Mouse (Mus musculus): ENCODE measurements around the gene Gm11042.

The Gm11042 gene

GRCm38 (mm10) chr12:74316344-74316973 lies at the start of gene Gm11042:
Gene Gm11042, minus strand, starts transcription at chr12:74316394.
- ChIA-PET POLR2A (interaction anchor here in 3 of 4 experiments (0.6 to 1.2 kb wide), 11 partner anchors 9 to 1419 kb away, joined by 3 to 4 read pairs (median 3); partner anchors contain the start of genes Ppp2r5e (in 1 of the 3) and Sgpp1 (in 1 of the 3)), CTCF (interaction anchor here (0.5 to 1.9 kb wide), 26 partner anchors 17 to 1225 kb away, joined by 3 to 8 read pairs (median 3); no protein-coding TSS in a partner anchor)

DNA sequence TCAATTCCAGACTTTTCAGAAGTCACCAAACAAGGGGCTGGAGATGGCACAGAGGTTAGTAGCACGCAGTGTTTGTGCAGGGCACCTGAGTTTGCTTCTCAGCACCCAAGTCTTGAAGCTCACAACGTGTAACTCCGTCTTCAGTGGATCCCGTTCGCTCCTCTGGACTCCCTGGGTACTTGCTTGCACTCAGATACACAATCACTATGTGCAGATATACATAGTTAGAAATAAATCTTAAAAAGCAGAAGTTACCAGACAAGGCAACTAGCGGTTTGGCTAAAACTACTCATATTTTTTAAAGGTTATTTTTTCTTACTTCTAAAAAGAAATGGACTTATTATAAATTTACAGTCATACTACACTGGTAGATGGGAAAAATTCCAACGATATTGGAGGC lies 48.3 kb upstream of the Gm11042 start:
- POLR2A ChIA-PET: no interaction called here
- CTCF ChIA-PET: no interaction called here

- ChIA-PET CTCF (no interaction called here), POLR2A (no interaction called here)
Measured at GRCm38 (mm10) chr12:74363076-74363475, 46.9 kb upstream of the Gm11042 start.

GRCm38 (mm10) chr12:74362453-74362852 lies 46.3 kb upstream of the Gm11042 start:
- POLR2A ChIA-PET: interaction anchor here in 1 of 4 experiments (0.5 kb wide), 1 partner anchor 1219 kb away, joined by 4 read pairs; no protein-coding TSS in a partner anchor
- CTCF ChIA-PET: no interaction called here

GRCm38 (mm10) chr12:74359791-74360190 lies 43.6 kb upstream of the Gm11042 start:
- ChIA-PET CTCF (no interaction called here), POLR2A (no interaction called here)

DNA sequence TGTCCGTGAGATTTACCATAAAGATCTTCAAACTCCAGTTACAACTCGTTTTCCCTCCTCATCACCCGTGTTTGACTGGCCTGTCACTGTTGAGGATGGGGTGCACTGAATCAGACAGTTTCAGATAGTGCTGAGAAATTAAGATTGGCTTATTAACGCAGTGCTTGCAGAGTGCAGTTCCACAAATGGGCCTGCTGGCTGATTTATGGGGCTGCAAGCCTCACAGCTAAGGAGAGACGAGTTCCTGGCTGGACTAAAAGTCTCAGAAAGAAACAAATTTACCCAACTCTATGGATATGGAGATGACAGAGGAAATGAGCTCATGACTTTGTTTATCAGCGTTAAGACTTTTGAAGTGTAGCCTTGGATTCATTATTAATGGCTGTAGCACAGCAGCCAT lies 41.6 kb upstream of the Gm11042 start:
- POLR2A ChIA-PET: interaction anchor here in 1 of 4 experiments (0.6 kb wide), 1 partner anchor 1730 kb away, joined by 6 read pairs; no protein-coding TSS in a partner anchor

GRCm38 (mm10) chr12:74342720-74343119 lies 26.5 kb upstream of the Gm11042 start:
- CTCF ChIA-PET: interaction anchor here in 1 of 4 experiments (0.6 kb wide), 1 partner anchor 10 kb away, joined by 3 read pairs; no protein-coding TSS in a partner anchor
- POLR2A ChIA-PET: no interaction called here

More for the DNA sequence above, 41.6 kb upstream of the Gm11042 start:
- CTCF ChIA-PET: interaction anchor here in 1 of 4 experiments (1.2 kb wide), 1 partner anchor 25 kb away, joined by 3 read pairs; no protein-coding TSS in a partner anchor

GRCm38 (mm10) chr12:74340070-74340469 lies 23.9 kb upstream of the Gm11042 start:
- ChIA-PET POLR2A (interaction anchor here in 1 of 4 experiments (0.5 to 0.7 kb wide), 2 partner anchors 23 to 1130 kb away, joined by 3 read pairs; partner anchors contain the start of gene Gm11042), CTCF (no interaction called here)

DNA sequence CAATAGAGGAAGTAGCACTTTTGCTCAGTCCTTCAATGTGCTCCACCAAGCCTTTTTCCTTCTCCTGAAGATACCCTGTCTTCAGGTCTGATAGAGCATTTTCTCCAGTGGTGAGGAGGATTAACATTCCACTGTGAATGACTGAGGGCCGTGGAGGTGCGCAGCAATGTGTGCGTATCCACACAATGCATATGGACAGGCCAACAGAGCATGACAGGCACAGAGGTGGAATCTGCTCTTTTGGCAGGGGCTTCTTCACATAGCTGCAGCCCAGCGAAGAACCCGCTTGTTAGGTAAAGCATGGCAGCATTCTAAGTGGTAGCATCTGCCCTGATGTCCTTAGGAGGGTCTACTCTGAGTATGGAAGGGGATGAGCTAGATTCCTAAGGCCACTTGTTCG lies 17.5 kb upstream of the Gm11042 start:
- CTCF ChIA-PET: interaction anchor here in 2 of 4 experiments (1.2 to 1.6 kb wide), 2 partner anchors 17 kb away, joined by 4 to 7 read pairs; partner anchors contain the start of gene Gm11042 (in 1 of the 2)
- POLR2A ChIA-PET: interaction anchor here in 1 of 4 experiments (0.8 kb wide), 1 partner anchor 10 kb away, joined by 3 read pairs; no protein-coding TSS in a partner anchor

- POLR2A ChIA-PET: interaction anchor here in 1 of 4 experiments (0.8 kb wide), 1 partner anchor 9 kb away, joined by 3 read pairs; no protein-coding TSS in a partner anchor
Measured at GRCm38 (mm10) chr12:74333016-74333415, 16.8 kb upstream of the Gm11042 start.

DNA sequence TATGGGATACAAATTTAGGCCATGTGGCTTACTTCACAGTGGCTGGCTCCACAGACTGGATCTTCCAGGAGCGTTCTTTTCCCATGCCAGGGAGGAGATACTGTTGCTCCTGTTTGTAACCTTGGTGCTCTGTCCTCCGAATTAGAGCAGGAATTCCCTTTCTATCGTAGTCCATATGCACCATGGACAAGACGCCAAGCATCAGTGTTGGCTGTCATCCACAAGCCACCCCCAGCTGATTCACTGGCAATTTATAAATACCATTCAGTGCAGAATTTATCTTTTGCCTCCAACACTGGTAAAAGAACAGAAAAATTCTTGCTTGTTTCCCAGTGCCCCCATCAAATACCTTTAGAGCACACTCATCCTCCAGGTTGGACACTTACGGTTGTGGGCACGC lies 13.6 kb upstream of the Gm11042 start:
- ChIA-PET CTCF (no interaction called here), POLR2A (interaction anchor here in 1 of 4 experiments (1.2 kb wide), 1 partner anchor 9 kb away, joined by 3 read pairs; no protein-coding TSS in a partner anchor)

More at GRCm38 (mm10) chr12:74333016-74333415, 16.8 kb upstream of the Gm11042 start:
- CTCF ChIA-PET: interaction anchor here in 3 of 4 experiments (0.6 to 1.6 kb wide), 10 partner anchors 9 to 1056 kb away, joined by 3 to 7 read pairs (median 4); partner anchors contain the start of genes Gm11042 (in 1 of the 3) and Kcnh5 (in 1 of the 3)

DNA sequence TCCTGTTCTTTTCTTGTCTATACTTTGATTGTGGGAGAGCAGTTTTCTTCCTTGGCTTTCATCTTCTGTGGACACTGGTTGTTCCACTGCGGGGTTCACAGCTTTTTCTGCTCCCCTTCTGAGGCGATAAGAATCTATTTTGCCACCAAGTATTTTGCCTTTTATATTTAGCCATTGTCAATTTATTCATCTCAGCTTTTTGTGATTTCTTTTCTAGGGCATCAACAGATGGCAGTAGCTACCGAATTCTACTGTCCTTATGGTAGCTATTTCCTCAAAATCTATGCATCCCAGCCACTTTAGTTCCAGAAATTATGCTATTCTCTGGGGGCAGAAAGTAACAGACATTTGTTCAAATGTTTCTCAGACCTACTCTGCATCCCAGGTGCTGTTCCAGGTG lies 10.4 kb upstream of the Gm11042 start:
- POLR2A ChIA-PET: no interaction called here
- CTCF ChIA-PET: no interaction called here

- POLR2A ChIA-PET: interaction anchor here in 3 of 4 experiments (0.6 to 0.7 kb wide), 4 partner anchors 517 to 1312 kb away, joined by 3 to 5 read pairs (median 4); no protein-coding TSS in a partner anchor
- CTCF ChIA-PET: interaction anchor here in 2 of 4 experiments (0.6 kb wide), 3 partner anchors 114 to 845 kb away, joined by 4 to 12 read pairs (median 5); no protein-coding TSS in a partner anchor
Measured at GRCm38 (mm10) chr12:74321981-74322380, 5.8 kb upstream of the Gm11042 start.

GRCm38 (mm10) chr12:74320318-74320717 lies 4.1 kb upstream of the Gm11042 start:
- ChIA-PET CTCF (interaction anchor here (0.6 to 1.3 kb wide), 6 partner anchors 11 to 1067 kb away, joined by 3 to 8 read pairs (median 3); no protein-coding TSS in a partner anchor), POLR2A (interaction anchor here in 1 of 4 experiments (1.0 kb wide), 1 partner anchor 623 kb away, joined by 3 read pairs; no protein-coding TSS in a partner anchor)

DNA sequence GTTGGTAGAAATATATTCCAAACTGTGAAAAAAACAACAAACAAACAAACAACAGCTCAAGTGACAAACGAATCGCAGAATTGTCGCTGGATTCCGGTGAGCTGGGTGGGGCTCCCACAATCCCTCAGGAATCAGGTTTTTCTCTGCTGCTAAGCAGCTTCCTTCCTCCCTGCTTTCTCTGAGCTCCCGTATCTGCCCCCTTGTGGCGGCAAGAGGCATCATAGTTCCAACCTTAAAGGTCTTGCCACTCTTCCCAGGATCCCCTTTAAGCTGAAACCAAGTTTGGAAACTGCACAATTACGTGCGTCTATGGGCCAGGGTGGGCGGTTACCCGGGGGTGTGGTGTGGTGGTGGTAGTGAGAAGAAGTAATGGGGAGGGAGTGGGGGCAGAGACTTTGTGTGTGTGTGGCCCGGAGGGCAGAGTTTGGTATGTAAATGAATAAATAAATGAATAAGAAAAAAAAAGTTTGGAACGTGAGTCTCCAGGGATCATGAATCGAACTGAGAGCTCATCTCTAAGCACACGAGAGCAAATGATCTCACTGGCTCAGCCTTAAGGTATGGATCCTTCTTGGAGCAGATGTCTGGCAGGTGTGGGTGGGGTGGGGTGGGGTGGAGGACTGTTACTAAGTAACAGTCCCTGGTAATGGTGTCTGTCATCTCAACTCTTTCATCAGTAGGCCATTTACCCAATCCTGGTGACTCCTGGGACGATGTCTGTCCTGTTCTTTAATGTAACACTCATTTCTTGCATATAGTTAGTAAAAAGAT lies 980 bp upstream of the Gm11042 start:
- CTCF ChIA-PET: interaction anchor here (0.5 to 1.9 kb wide), 31 partner anchors 16 to 1341 kb away, joined by 3 to 11 read pairs (median 3); no protein-coding TSS in a partner anchor
- POLR2A ChIA-PET: interaction anchor here in 3 of 4 experiments (0.6 to 1.2 kb wide), 11 partner anchors 8 to 1418 kb away, joined by 3 read pairs; partner anchors contain the start of genes Ppp2r5e (in 1 of the 3) and Sgpp1 (in 1 of the 3)

DNA sequence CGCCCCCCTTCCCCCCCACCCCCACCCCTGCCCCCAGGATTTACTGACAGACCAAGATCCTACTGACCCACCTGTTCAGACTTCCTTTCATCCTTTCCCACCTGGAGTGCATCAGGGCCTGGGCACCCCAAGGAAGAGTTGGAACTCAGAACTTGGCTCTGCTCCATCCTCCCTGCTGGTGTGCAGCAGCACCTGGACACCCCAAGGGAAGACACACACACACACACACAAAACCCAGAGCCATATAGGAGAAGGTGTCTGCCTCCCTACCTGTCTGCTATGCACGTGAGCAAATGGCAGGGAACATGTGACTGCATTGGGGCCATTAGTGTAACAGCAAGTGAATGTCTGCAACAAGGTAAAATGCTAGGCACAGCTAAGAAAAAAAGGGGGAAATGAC lies 973 bp downstream of the Gm11042 start:
- CTCF ChIA-PET: interaction anchor here in 1 of 4 experiments (1.1 kb wide), 1 partner anchor 22 kb away, joined by 4 read pairs; no protein-coding TSS in a partner anchor

GRCm38 (mm10) chr12:74312611-74313010 lies 3.6 kb downstream of the Gm11042 start:
- POLR2A ChIA-PET: no interaction called here
- CTCF ChIA-PET: no interaction called here

More for the DNA sequence above, 973 bp downstream of the Gm11042 start:
- POLR2A ChIA-PET: interaction anchor here in 2 of 4 experiments (0.6 to 1.2 kb wide), 2 partner anchors 43 to 1355 kb away, joined by 3 read pairs; no protein-coding TSS in a partner anchor

DNA sequence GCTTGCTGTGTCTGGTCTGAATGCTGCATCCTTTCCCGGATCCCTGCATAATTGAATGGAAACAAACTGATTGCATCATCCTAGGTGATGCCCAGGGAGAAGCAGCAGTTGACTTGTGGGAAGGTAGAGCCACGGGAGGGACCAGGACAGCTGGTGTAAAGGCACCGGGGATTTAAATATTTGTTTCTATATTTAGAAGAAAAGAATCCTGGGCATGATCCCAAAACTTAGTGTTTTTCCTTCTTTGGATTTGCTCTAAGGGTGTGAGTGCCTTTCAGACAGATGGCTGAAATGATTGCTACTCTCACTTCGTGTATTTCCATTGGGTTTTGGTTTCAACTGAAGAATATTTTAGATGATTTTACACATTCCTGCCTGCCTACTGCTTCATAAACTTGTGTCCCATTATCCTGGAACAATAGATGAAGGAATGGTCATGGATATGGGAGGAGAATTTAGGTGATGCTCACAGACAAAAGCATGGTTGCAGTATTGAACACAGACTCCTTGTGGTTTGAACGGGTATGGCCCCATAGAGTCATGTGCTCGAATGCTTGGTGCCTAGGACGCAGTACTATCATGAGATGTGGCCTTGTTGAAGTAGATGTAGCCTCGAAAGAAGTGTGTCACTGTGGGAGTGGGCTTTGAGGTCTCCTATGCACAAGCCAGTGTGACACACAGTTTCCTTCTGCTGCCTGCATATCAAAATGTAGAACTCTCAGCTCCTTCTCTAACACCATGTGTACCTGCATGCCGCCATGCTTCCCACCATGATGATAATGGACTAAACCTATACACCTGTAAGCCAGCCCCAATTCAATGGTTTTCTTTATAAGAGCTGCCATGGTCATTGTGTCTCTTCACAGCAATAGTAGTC lies 12.5 kb downstream of the Gm11042 start:
- CTCF ChIA-PET: interaction anchor here in 1 of 4 experiments (0.5 kb wide), 1 partner anchor 1407 kb away, joined by 3 read pairs; no protein-coding TSS in a partner anchor
- POLR2A ChIA-PET: interaction anchor here in 1 of 4 experiments (1.2 kb wide), 1 partner anchor 10 kb away, joined by 3 read pairs; no protein-coding TSS in a partner anchor

Data from embryonic stem cell, embryonic (primary cell).